Mouse (Mus musculus) left cerebral cortex, postnatal 4 days (tissue): ENCODE results near the gene Med25. TPM values are rescaled to one million over a fixed set of nuclear protein-coding genes. Genes with fewer than 3 reads are reported as not detected.

ENCODE experiments used
- DNase-seq: peaks from one replicate; pipeline ENCODE4 v3.0.0-alpha.2; 2022
- intact Hi-C: fragments of 180-260 bp; cut with DNase I; formaldehyde crosslinking; loops from one replicate; pipeline ENCODE4 v1.15.1; 2025
- total RNA-seq, 2 experiments: library from RNA; stranded (reverse); gene quantifications; 2 replicates each; pipeline ENCODE4 v1.2.3; 2021

Gene Med25
- total RNA-seq: 100 to 1,000 TPM; 117 to 122 TPM

GRCm38 (mm10) chr7:44892276-44892921, at the start of gene Med25:
Gene Med25, minus strand, starts transcription at chr7:44892712.
- intact Hi-C loops: no loop called here
- peak; percentile 93 for DNase-seq

GRCm38 (mm10) chr7:44938680-44939079, 46.2 kb upstream of the Med25 start:
- intact Hi-C loops: no loop called here

GRCm38 (mm10) chr7:44929204-44930151, 37.0 kb upstream of the Med25 start, which contains the start of gene Ap2a1:
Gene Ap2a1, minus strand, starts transcription at chr7:44929496.
- intact Hi-C loops: loop anchor here (5.0 kb wide), 1 partner anchor 38 kb away; no protein-coding TSS in a partner anchor

More at GRCm38 (mm10) chr7:44938680-44939079, 46.2 kb upstream of the Med25 start:
- DNase-seq: no peak

GRCm38 (mm10) chr7:44928570-44928969, 36.1 kb upstream of the Med25 start:
- DNase-seq: no peak
- intact Hi-C loops: loop anchor here (5.0 kb wide), 1 partner anchor 39 kb away; no protein-coding TSS in a partner anchor

More at GRCm38 (mm10) chr7:44929204-44930151, 37.0 kb upstream of the Med25 start, which contains the start of gene Ap2a1:
- DNase-seq: peak; percentile 100

- peak; percentile 50 for DNase-seq
- intact Hi-C loops: loop anchor here (5.0 kb wide), 1 partner anchor 42 kb away; no protein-coding TSS in a partner anchor
Observed at GRCm38 (mm10) chr7:44925468-44925867, 33.0 kb upstream of the Med25 start.

- intact Hi-C loops: no loop called here
Observed at GRCm38 (mm10) chr7:44922530-44922929, 30.0 kb upstream of the Med25 start.

GRCm38 (mm10) chr7:44919127-44919526, 26.6 kb upstream of the Med25 start:
- intact Hi-C loops: no loop called here
- no peak for DNase-seq

More at GRCm38 (mm10) chr7:44922530-44922929, 30.0 kb upstream of the Med25 start:
- DNase-seq: no peak

GRCm38 (mm10) chr7:44918219-44918618, 25.7 kb upstream of the Med25 start:
- intact Hi-C loops: no loop called here
- no peak for DNase-seq

GRCm38 (mm10) chr7:44916881-44917280, 24.4 kb upstream of the Med25 start:
- intact Hi-C loops: no loop called here
- no peak for DNase-seq

GRCm38 (mm10) chr7:44916191-44916590, 23.7 kb upstream of the Med25 start:
- intact Hi-C loops: no loop called here
- no peak for DNase-seq

GRCm38 (mm10) chr7:44915314-44915713, 22.8 kb upstream of the Med25 start:
- no peak for DNase-seq
- intact Hi-C loops: no loop called here

- no peak for DNase-seq
- intact Hi-C loops: no loop called here
Observed at GRCm38 (mm10) chr7:44914396-44914795, 21.9 kb upstream of the Med25 start.

GRCm38 (mm10) chr7:44908706-44909476, 16.4 kb upstream of the Med25 start:
- intact Hi-C loops: no loop called here
- DNase-seq: no peak

GRCm38 (mm10) chr7:44905430-44905829, 12.9 kb upstream of the Med25 start:
- intact Hi-C loops: no loop called here

GRCm38 (mm10) chr7:44901230-44901722, 8.8 kb upstream of the Med25 start:
- no peak for DNase-seq
- intact Hi-C loops: no loop called here

More at GRCm38 (mm10) chr7:44905430-44905829, 12.9 kb upstream of the Med25 start:
- no peak for DNase-seq

GRCm38 (mm10) chr7:44900632-44901031, 8.1 kb upstream of the Med25 start:
- no peak for DNase-seq
- intact Hi-C loops: no loop called here

- peak; percentile 46 for DNase-seq
- intact Hi-C loops: no loop called here
Observed at GRCm38 (mm10) chr7:44898607-44899006, 6.1 kb upstream of the Med25 start.

GRCm38 (mm10) chr7:44896499-44896898, 4.0 kb upstream of the Med25 start:
- no peak for DNase-seq
- intact Hi-C loops: no loop called here

- intact Hi-C loops: no loop called here
- DNase-seq: peak; percentile 93
Observed at GRCm38 (mm10) chr7:44895593-44896434, 3.3 kb upstream of the Med25 start, which contains the start of gene Fuz. Gene Fuz, plus strand, starts transcription at chr7:44896079.
